Mouse (Mus musculus) v-Abl transformed pro-B cells (cell line): ENCODE measurements around the gene Tulp3.
"Not testable (repeated sequence)": the region's sequence is repeated elsewhere in the genome, so short reads cannot be mapped to it uniquely, and the experiment has no call there.

ENCODE experiments used
- in situ Hi-C, 2 experiments: fragments of 400-800 bp; cut with MboI; formaldehyde crosslinking; loops; one replicate each; pipeline ENCODE4 v1.15.1; 2025; ENCODE audit not compliant: unreplicated experiment in 2 of 2

The Tulp3 gene

DNA sequence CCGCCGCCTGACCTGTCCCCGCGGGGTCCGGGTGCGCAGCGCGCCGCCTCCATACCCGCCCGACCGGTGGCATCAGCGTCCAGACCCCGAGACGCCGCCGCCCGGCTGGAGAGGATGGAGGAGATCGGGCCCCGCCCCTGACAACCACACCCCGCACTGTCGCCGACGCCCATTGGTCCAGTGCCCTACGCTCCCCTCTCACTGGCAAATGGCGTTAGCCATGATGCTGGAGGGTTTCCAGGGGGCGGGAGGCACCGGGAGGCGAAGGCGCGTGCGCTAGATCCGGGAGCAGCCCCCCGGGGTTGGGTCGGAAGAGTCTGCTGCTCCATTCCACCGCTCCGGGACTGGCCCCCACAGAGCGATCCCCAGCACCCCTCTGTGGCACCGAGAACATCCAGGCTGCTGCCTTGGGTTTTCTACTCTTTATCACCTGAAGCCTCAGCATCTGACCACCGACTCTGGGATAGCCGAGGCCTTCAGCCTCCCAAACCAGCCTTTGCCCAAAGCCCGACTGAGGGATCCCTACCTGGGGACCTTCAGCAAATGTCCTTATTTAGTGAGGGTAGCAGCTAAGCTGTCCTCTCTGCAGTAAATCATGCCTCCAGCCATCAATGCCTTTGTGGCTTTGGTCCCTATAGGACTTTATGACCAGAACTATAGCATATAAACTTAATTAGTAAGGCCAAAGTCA lies at the start of gene Tulp3:
Tulp3 (minus strand) TSS at position 126 of the 691 bp plus-strand sequence.
- in situ Hi-C loops = loop anchor here (5.0 to 25.0 kb wide), 3 partner anchors 34 to 1219 kb away; no protein-coding TSS in a partner anchor

DNA sequence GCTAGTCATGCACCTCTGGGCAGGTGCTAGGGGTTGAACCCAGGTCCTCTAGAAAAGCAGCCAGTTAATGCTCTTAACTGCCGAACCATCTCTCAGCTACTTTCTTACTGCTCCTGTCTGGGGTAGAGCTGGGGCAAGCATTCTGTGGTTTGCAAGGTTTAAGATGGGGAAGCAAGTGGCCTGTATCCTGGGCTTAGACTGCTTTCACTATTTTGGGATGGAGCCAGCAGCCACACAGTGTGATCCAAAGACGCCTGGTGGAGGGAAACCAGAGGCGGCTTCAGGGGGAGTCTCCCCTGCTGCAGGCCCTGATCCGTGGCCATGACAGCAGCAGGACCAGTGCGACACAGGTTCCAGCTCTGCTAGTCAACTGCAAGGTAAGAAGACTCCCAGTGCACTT lies 49.1 kb upstream of the Tulp3 start:
- in situ Hi-C loops = loop anchor here in 1 of 2 experiments (25.0 kb wide), 1 partner anchor 842 kb away; the partner anchor contains the start of gene Cracr2a

DNA sequence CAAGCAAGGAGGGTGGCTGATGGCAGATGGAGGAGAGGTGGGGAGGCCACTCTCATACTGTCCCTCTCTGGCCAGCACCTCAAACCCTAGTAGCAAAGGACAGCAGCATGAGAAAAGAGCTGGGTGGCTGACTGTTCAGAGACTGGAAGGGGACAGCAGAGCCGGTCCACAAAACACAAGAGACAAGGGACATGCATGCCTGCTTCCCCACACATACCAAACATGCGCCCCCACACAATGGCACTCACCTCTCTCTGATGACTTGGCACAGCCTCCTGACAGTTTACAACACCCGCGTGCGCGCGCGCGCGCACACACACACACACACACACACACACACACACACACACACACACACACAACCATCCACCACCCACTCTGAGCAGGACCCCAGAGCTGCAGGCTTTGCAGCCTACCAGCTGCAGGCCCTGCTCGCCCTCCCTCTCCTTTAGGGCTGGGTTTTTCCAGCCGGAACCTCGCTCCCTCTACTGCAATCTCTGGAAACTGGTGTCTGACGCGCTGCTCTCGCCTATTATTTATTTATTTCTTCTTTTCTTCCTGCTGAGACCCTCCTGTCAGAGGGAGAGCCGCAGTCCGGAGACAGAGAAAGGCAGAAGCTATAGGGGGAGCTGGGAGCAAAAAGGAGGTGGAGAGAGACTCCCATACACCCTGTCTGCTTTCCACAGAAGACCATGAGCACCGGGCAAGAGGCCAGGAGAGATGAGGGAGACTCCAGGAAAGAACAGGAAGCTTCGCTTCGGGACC lies 44.0 kb upstream of the Tulp3 start:
- in situ Hi-C loops = loop anchor here in 1 of 2 experiments (25.0 kb wide), 1 partner anchor 837 kb away; the partner anchor contains the start of gene Cracr2a

DNA sequence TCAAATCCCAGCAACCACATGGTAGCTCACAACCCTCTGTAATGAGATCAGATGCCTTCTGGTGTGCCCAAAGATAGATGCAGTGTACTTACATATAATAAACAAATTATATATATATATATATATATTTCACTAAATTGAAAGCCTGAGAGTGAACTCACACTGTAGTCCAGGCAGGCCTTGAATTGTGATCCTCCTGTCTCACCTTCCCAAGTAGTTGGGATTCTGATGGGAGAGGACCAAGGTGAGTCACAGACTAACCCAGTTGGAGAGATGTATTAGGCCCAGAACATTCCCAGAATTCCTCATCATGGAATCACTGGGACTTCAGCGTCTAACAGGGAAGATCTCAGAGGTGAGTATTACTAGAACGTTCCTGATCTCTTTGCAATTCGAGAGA lies 43.3 kb upstream of the Tulp3 start, which contains the start of gene Nrip2:
Nrip2 (plus strand) TSS at position 301 of the 400 bp plus-strand sequence.
- in situ Hi-C loops = no loop called here

DNA sequence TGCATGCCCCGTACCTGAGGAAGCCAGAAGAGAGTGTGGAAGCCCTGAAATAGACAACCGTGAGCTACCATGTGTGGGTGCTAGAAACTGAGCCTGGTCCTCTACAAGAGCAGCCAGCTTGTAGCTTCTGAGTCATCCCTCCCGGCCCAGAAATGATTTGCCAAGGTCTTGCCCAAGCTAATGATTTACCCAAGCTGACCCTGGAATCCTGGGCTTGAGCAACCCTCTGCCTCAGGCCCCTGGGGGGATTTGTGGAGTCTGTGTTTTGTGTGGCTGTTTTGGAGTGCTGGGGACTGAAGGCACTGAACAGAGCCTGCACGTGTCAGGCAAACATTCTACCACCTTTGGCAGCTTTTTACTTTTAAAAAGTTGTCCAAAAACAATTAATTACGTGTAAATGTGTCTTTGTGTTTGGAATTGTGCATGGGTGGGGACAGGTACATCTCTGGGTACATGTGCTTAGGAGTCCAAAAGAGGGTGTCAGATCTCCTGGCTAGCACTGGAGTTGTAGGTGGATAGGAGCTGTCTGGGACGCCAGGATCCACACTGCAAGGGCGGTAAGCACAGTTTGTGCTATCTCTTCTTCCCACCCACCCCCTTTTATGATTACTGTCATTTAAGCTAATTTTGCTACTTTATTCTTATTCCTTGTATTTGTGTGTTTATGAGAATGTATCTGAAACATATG lies 42.1 kb upstream of the Tulp3 start:
- in situ Hi-C loops = no loop called here

DNA sequence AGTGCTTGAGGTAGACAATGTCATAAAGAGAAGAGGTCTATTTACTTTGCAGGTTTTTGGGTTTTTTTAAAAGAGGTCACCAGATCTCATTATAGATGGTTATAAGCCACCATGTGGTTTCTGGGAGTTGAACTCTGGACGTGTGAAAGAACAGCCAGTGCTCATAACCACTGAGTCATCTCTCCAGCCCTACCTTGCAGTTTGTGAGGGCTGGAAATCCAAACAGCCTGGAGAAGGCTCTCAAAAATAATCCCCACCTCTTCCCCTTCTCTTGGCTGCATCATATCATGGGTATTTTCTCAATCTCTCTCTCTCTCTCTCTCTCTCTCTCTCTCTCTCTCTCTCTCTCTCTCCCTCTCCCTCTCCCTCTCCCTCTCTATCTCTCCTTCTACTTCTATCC lies 35.0 kb upstream of the Tulp3 start:
- in situ Hi-C loops = no loop called here

DNA sequence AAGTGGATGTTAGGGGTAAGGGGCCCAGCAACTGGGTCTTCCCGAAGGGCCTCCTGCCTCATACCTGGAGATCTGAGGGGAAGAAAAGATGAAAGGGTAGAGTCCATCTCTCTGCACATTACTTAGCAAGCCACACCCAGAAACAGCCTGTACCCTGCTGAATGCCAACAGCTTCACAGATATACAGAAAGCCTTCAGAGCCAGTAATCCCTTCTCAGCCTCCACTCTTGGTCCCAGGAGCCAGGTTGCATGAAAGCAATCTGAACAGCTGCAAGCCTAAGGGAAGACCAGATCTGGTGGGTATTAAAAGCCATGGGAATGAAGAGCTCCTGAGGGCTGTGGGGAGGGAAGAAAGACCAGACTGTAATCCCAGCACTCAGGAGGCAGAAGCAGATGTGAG lies 33.5 kb upstream of the Tulp3 start:
- in situ Hi-C loops = no loop called here

DNA sequence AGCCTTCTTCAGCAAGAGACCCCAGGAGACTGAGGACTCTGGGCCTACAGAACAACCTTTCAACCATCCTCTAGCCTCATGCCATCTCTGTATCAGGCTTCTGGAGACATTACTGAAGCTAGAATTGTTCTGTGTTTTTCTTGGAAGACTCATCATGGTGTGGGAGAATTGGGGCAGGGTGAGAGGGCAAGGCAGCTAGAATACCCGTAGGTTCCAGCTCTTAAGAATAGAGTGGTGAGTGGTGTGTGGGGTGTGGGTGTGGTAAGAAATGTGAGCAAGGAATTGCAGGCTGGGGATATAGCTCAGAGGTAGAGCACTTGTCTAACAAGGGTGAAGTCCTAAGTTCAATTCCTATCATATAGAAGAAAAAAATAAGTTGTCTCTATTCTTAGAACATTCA lies 29.4 kb upstream of the Tulp3 start:
- in situ Hi-C loops = no loop called here

DNA sequence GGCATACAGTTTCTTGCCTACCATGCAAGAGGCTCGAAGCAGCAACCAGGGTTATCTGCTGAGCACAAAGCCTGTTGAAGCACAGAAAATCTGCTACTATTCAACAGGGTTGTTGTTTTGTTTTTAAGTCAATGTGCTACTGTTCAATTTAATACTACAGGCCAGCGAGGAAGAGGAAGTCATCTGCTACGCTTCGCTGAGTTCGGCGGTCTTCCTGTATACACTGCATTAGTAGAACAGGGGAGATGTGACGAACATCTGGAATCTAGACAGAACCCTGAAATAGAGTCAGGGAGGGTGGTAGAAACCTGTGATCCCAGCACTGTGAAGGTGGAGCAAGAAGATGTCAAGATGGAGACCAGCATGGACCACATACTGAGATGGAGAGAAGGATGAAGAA lies 28.1 kb upstream of the Tulp3 start:
- in situ Hi-C loops = no loop called here

DNA sequence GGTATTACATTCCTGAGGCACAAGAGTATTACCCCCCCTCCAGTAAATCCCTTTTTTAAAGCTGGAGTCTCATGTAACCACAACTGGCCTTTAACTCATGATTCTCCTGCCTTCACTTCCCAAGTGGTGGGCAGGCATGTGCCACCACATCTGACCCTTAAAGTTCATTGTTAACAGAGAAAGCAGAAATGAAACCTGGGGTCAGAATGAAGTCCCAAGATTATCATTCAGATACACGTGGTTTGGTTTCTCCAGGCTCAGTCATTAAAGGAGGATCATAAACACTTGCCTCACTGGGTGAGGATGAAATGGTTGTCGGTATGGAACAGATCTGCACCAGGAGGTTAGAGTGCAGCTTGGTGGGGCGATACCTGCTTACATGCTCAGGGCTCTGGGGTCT lies 25.6 kb upstream of the Tulp3 start:
- in situ Hi-C loops = no loop called here

DNA sequence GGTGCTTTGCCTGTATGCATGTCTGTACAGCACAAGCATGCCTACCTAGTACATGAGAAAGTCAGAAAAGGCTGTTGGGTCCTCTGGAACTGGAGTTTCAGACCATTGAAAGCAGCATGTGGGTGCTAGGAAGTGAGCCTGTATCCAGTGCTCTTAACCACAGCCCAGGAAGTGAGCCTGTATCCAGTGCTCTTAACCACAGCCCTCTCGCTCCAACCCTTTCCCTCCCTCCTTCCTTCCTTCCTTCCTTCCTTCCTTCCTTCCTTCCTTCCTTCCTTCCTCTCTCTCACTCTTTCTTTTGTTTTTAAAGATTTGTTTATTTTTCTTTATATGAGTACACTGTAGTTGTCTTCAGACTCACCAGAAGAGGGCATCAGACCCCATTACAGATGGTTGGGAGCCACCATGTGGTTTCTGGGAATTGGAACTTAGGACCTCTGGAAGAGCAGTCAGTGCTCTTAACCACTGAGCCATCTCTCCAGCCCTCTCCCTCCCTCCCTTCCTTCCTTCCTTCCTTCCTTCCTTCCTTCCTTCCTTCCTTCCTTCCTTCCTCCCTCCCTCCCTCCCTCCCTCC lies 25.0 kb upstream of the Tulp3 start:
- in situ Hi-C loops = not testable (repeated sequence)

DNA sequence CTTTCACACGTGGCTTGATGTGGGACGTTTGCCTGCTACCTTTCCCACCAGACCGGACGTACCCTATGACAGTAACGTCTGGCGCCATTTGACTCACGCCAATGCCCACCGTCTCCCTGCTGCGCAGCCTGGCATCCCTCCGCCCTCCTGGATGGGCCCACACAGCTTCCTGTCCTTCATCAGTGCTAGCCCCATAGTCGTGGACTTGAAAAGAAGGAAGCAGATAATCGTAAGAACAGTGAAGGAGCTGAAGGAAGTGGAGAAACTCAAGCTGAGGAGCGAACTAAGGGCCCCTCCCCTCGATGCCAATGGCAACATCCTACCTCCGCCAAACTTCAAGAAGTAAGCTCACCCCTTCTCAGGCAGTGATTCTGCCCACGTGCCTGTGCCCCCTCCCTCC lies 24.0 kb upstream of the Tulp3 start:
- in situ Hi-C loops = no loop called here

DNA sequence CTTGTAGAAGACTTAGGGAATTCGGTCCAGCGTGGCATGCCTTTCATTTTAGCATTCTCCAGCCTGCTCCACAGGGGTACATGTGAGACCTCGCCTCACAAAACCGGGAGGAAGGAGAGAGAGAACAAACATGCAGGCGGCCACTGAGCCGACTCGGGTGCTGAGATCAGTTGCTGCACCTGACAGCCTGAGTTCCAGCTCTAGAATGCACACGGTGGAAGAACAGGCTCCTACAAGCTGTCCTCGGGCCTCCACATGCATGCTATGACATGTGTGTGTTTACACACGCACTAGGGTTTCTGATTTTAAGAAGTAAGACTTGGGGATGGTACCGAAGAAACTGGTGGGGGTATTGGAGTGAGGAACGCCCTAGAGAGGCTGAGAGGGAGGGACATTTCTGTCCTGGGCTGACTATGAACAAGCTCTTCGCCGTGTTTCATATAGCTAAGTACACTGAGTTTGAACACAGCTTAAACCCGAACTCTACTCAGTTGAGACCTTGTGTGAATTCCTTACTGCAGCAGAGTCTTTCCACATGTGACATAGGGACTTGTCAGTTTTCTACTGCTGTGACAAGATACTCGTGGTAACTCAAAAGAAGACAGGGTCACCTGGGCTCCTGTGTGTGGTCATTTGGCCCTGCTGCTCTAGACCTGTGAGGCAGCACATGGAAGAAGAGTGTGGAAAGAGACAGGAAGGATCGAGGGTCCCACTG lies 20.9 kb upstream of the Tulp3 start:
- in situ Hi-C loops = no loop called here

DNA sequence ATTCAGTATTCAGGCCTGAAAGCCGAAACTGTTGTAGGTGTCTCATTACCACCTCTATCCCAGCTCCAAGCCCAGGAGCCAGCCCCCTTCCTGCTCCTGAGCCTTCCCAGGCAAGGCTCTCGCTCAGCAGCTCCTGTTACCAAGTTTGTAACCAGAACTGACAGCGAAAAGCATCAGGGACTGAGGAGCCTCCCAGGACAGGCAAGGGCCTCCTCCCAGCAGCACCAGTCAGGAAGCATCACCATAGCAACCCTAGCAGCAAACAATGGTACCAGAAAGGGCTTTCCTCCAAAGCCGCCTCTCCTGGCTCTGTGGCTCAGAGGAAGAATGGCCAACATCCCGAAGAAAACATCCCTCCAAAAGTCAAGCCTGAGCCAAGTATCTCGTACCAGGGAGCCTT lies 19.5 kb upstream of the Tulp3 start, which contains the start of the genes Tex52 and Gm44596:
Tex52 (plus strand) TSS at position 265 of the 400 bp plus-strand sequence.
Gm44596 (plus strand) TSS at position 312 of the 400 bp plus-strand sequence.
- in situ Hi-C loops = no loop called here

DNA sequence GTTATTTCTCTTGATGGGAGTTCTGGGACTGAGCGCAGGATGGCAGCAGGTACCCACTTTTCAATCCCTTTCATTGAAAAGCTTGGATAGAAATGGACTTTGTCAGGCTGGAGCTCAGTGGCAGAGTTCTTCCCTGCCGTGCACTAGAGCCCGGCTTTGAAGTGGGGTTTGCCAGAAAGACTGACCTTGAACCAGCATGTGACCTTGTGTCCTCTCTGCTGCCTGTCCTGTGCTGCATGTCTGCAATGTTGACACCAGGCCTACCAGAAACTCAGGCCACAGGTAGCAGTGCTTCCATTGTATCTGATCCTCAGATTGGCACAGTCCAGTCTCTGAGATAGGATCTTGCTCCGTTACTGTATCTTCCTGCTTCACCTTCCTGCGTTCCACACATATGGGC lies 14.4 kb upstream of the Tulp3 start:
- in situ Hi-C loops = loop anchor here in 1 of 2 experiments (25.0 kb wide), 1 partner anchor 1233 kb away; no protein-coding TSS in a partner anchor

DNA sequence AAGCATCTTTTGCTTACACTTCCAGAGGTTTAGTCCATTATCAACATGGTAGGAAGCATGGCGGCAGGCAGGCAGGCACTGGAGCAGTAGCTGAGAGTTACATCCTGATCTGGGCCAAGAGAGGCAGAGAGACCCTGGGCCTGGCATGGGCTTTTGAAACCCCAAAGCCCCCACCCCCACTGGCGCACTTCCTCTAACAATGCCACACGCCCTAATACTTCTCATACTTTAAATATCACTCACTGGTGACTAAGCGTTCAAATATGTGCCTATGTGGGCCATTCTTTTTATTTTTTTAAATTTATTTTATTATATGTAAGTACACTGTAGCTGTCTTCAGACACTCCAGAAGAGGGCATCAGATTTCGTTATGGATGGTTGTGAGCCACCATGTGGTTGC lies 10.8 kb upstream of the Tulp3 start:
- in situ Hi-C loops = loop anchor here in 1 of 2 experiments (25.0 kb wide), 1 partner anchor 1229 kb away; no protein-coding TSS in a partner anchor

DNA sequence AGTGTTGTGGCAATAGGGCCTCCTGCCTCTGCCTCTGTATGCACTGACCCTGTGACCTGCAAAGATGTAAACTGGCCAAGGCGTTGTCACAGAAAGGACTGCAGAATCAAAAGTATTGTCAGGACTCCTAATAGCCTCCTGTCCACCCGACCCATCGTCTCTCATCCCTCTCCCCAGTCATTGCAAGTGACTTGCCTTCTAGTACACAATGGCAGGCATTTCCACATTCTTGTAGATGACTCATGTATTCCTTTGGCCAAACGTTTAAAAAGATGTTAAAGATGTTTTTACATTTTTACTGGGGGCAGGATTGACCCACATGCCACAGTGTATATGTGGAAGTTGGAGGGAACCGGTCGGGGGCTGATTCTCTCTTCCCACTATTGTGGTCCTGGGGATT lies 9.1 kb upstream of the Tulp3 start:
- in situ Hi-C loops = loop anchor here (5.0 to 25.0 kb wide), 3 partner anchors 48 to 1227 kb away; no protein-coding TSS in a partner anchor

DNA sequence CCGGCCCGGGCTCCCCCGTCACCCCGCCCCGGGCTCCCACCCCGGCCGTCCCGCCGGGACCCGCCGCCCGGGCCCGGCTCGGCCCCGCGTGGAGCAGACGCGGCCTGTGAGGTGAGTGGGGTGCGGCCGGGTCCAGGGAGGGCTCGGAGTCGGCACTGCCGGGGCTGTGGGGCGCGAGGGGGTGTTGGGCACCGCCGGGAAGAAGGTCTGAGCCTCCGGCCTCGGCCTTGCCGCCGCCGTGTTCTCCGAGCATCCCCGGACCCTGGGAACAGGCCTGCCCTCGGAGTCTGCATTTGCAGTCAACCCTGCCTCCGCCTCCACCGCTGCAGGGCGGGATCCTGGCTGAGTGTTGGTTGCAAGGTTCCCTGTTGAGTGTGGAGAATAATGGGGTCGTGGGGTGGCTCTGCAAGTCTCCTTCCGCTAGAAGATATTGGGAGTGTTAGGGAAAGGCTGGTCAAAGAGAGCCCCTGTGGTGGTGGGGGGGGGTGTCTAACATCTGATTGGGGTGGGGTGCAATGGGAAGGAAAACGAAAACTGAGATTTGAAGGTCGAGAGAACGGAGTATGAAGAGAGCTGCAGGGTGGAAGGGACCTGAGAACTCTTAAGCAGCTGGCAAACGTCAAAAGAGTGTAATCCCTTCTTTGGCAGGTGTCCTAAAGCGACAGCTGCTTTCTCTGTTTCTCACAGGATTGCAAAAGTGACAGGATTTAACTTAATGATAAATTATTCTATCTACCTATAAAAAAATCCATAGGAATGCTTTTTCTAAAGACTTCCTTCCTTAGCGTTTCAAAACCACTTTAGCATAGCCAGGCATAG lies 7.6 kb upstream of the Tulp3 start:
- in situ Hi-C loops = loop anchor here (5.0 to 25.0 kb wide), 3 partner anchors 49 to 1226 kb away; no protein-coding TSS in a partner anchor
